30 mouse cellular contexts compared by ENCODE assay signal in the genomic region with DNA sequence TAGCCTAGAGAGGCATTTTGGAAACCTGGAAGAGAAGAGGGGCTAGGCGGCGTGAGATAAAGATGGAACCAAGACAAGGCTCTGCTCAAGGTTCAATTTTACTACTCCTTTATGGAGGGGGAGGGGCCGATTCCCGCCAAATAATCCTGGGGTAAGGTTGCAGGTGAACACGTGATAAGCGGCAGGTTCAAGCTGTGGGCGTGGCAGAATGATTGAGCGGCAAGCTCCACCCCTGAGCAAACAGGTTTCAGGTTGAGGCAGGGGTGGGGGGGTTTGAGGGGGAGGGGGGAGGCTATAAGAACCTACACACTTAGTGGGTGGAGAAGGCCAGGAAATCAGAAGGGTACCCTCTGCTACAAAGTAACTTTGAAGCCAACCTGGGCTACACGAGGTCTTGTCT.
"Had no signal": no experiment of that assay in that cellular context is flagged by ENCODE, and none has a peak within 500 bp of the region (broad histone marks: within the 10 kb centered on the region; RNA-seq: fewer than 3 reads in every experiment).

No protein-coding gene starts in this region.

- H3K4me3 ChIP-seq: gastrocnemius, adult 2 months; heart, adult 2 months; heart, embryonic 13.5 days; heart, embryonic 15.5 days; hindbrain, embryonic 10.5 days; hindbrain, embryonic 12.5 days; kidney, embryonic 15.5 days; limb, embryonic 12.5 days; liver, embryonic 13.5 days; liver, embryonic 15.5 days had no signal

- H3K4me1 ChIP-seq: heart, embryonic 13.5 days; heart, embryonic 15.5 days; hindbrain, embryonic 10.5 days; hindbrain, embryonic 12.5 days; kidney, embryonic 15.5 days; limb, embryonic 12.5 days; liver, embryonic 13.5 days; liver, embryonic 15.5 days had no signal

- DNase-seq: gastrocnemius, adult 2 months; gastrocnemius, postnatal 10 days; gastrocnemius, postnatal 25 days; heart, adult 2 months; heart, postnatal 14 days; heart, postnatal 4 days; kidney, adult 11 months; kidney, adult 2 months; kidney, adult 9 months; kidney, postnatal 14 days; kidney, postnatal 36 days; layer of hippocampus, adult 9-11 months; layer of hippocampus, postnatal 36 days; left cerebral cortex, postnatal 4 days; liver; liver, embryonic 13.5 days; liver, postnatal 0 days had no signal

- H3K9me3 ChIP-seq: heart, embryonic 15.5 days; hindbrain, embryonic 12.5 days; liver, embryonic 15.5 days had no signal

- H3K36me3 ChIP-seq: heart, embryonic 13.5 days; heart, embryonic 15.5 days; hindbrain, embryonic 10.5 days; hindbrain, embryonic 12.5 days; kidney, embryonic 15.5 days; limb, embryonic 12.5 days; liver, embryonic 13.5 days; liver, embryonic 15.5 days had no signal

- H3K9ac ChIP-seq: heart, embryonic 13.5 days; heart, embryonic 15.5 days; hindbrain, embryonic 12.5 days; hindbrain, embryonic 14.5 days; kidney, embryonic 15.5 days; limb, embryonic 12.5 days; liver, embryonic 13.5 days; liver, embryonic 15.5 days; liver, postnatal 0 days had no signal

- H3K4me2 ChIP-seq: heart, embryonic 11.5 days; heart, embryonic 13.5 days; heart, embryonic 15.5 days; hindbrain, embryonic 12.5 days; hindbrain, embryonic 14.5 days; kidney, embryonic 15.5 days; limb, embryonic 12.5 days; liver, embryonic 11.5 days; liver, embryonic 13.5 days; liver, embryonic 15.5 days had no signal

- ATAC-seq: hindbrain, embryonic 16.5 days; intestine, embryonic 16.5 days; liver, postnatal 0 days had no signal

- H3K27me3 ChIP-seq: heart, embryonic 13.5 days; heart, embryonic 15.5 days; hindbrain, embryonic 12.5 days; kidney, embryonic 15.5 days; limb, embryonic 12.5 days; liver, embryonic 13.5 days; liver, embryonic 15.5 days had no signal

- H3K27ac ChIP-seq: gastrocnemius, adult 2 months; heart, adult 2 months; heart, embryonic 13.5 days; heart, embryonic 15.5 days; hindbrain, embryonic 10.5 days; hindbrain, embryonic 12.5 days; hindbrain, embryonic 14.5 days; kidney, embryonic 15.5 days; kidney, postnatal 0 days; liver, embryonic 13.5 days; liver, embryonic 15.5 days had no signal
